In genomic region chr15:52458782-52459181, GRCm38 (mm10) we compare ENCODE assay signal across 7 mouse cellular contexts.
DNase-seq lines count a peak whose midpoint lies in the region; ATAC-seq and TF ChIP-seq lines count a peak whose summit lies in the region.

No protein-coding gene starts in this region.

- no peak overlapping the region for H3K27ac ChIP-seq in gastrocnemius, adult 2 months
- H3K27ac ChIP-seq in intestine, embryonic 14.5 days (ENCODE audit: low read depth) = no peak overlapping the region
- no peak overlapping the region for H3K27ac ChIP-seq in midbrain, embryonic 11.5 days (ENCODE audit: low read depth, low read length)
- H3K27ac ChIP-seq in small intestine, adult 2 months (ENCODE audit: insufficient read depth, low read depth, low read length) = no peak overlapping the region

- H3K4me1 ChIP-seq in intestine, embryonic 14.5 days (replicated peaks; ENCODE audit: control insufficient read depth, insufficient read depth, low read length) = peaks cover 5% of the 10 kb centered on the region
- H3K4me1 ChIP-seq in midbrain, embryonic 11.5 days (ENCODE audit: control insufficient read depth, insufficient read depth, low read length) = peaks cover 4% of the 10 kb centered on the region; the same call in 1 of the 2 replicates
- no peaks in the 10 kb centered on the region for H3K4me1 ChIP-seq in small intestine, adult 2 months (ENCODE audit: control insufficient read depth, insufficient read depth, insufficient read length, low read length)

- WGBS in intestine, embryonic 14.5 days = 0% methylated on average over 3 of the region's 3 CpGs
- WGBS in midbrain, embryonic 11.5 days = 0% methylated on average over 3 of the region's 3 CpGs
- WGBS in small intestine, adult 2 months = 4% methylated on average over 3 of the region's 3 CpGs

- H3K4me2 ChIP-seq in intestine, embryonic 14.5 days (ENCODE audit: low read length) = no peak overlapping the region
- no peak overlapping the region for H3K4me2 ChIP-seq in midbrain, embryonic 11.5 days

- TF ChIP-seq CTCF in gastrocnemius, adult 2 months (IDR thresholded peaks at IDR 0.05) = peak; percentile 89
- TF ChIP-seq CTCF in small intestine, adult 2 months (IDR thresholded peaks at IDR 0.05; ENCODE audit: extremely low read depth, insufficient read length, insufficient replicate concordance, low read depth, low read length) = peak; percentile 76; the same call in 1 of the 2 replicates

- H3K9ac ChIP-seq in intestine, embryonic 14.5 days (ENCODE audit: low read length) = no peak overlapping the region
- H3K9ac ChIP-seq in midbrain, embryonic 11.5 days (ENCODE audit: low read length) = no peak overlapping the region

- intact Hi-C loops in gastrocnemius, adult 2 months (cut with DNase I) = loop anchor here (2.0 to 10.0 kb wide), 2 partner anchors 294 to 546 kb away; no protein-coding TSS in a partner anchor

- no peak for TF ChIP-seq POLR2A in small intestine, adult 2 months (IDR thresholded peaks at IDR 0.05; ENCODE audit: low read depth, low read length)

- H3K9me3 ChIP-seq in intestine, embryonic 14.5 days (ENCODE audit: control insufficient read depth, low read length) = no peaks in the 10 kb centered on the region
- no peaks in the 10 kb centered on the region for H3K9me3 ChIP-seq in midbrain, embryonic 11.5 days (ENCODE audit: control insufficient read depth, low read length)

- peak; percentile 88 for DNase-seq in ZHBTc4 (ENCODE audit: low read depth, low spot score)
- DNase-seq in cerebellum, postnatal 25 days = peak; percentile 90 to 92
- peak; percentile 73 for DNase-seq in gastrocnemius, adult 2 months
- DNase-seq in intestine, embryonic 14.5 days (ENCODE audit: low spot score) = peak; percentile 90
- DNase-seq in left cerebral cortex, adult 9 months (ENCODE audit: low spot score in 2 of 2) = peak; percentile 36 to 86
- peak; percentile 99 for DNase-seq in midbrain, embryonic 11.5 days (ENCODE audit: low spot score, missing footprints)

- H3K27me3 ChIP-seq in intestine, embryonic 14.5 days (replicated peaks; ENCODE audit: control insufficient read depth, insufficient read depth, low read length) = no peaks in the 10 kb centered on the region
- H3K27me3 ChIP-seq in midbrain, embryonic 11.5 days (ENCODE audit: control insufficient read depth, insufficient read depth, low read length) = no peaks in the 10 kb centered on the region
- no peaks in the 10 kb centered on the region for H3K27me3 ChIP-seq in small intestine, adult 2 months (ENCODE audit: control insufficient read depth, insufficient read depth, low read length)

- peak; percentile 68; the same call in 1 of the 2 replicates for ATAC-seq in intestine, embryonic 14.5 days (replicated peaks; ENCODE audit: low FRiP score, low TSS enrichment, low read depth)
- peak; percentile 96 for ATAC-seq in midbrain, embryonic 11.5 days (ENCODE audit: low FRiP score)

- H3K4me3 ChIP-seq in gastrocnemius, adult 2 months = no peak overlapping the region
- H3K4me3 ChIP-seq in intestine, embryonic 14.5 days (ENCODE audit: low read depth, low read length) = no peak overlapping the region
- H3K4me3 ChIP-seq in midbrain, embryonic 11.5 days (ENCODE audit: low read depth, low read length) = no peak overlapping the region
- H3K4me3 ChIP-seq in small intestine, adult 2 months (ENCODE audit: low read depth, low read length) = no peak overlapping the region

- no peaks in the 10 kb centered on the region for H3K36me3 ChIP-seq in intestine, embryonic 14.5 days (ENCODE audit: control insufficient read depth, insufficient read depth, low read length)
- H3K36me3 ChIP-seq in midbrain, embryonic 11.5 days (ENCODE audit: control insufficient read depth, insufficient read depth, low read length) = no peaks in the 10 kb centered on the region
- H3K36me3 ChIP-seq in small intestine, adult 2 months (ENCODE audit: control insufficient read depth, insufficient read depth, low read length) = no peaks in the 10 kb centered on the region
